Mouse (Mus musculus) myocyte (in vitro differentiated cells): ENCODE measurements around the gene Zfp763.

Experiments used
- CEBPB ChIP-seq: IDR thresholded peaks from 2 replicates; pipeline ENCODE4 v1.6.1; 2011; ENCODE audit warnings: mild to moderate bottlenecking, moderate library complexity; ENCODE audit not compliant: poor library complexity, insufficient read depth, severe bottlenecking
- MYOD1 ChIP-seq, 3 experiments: IDR thresholded peaks; one replicate each; pipeline ENCODE4 v1.6.1; 2011; ENCODE audit warnings: control low read depth in 2 of 3, low read depth in 2 of 3, mild to moderate bottlenecking in 2 of 3, moderate library complexity in 1 of 3; ENCODE audit not compliant: insufficient read length in 2 of 3, control insufficient read depth in 1 of 3
- MYOG ChIP-seq, 3 experiments: IDR thresholded peaks; one replicate each; pipeline ENCODE4 v1.6.1; 2011; ENCODE audit warnings: control low read depth in 2 of 3, low read depth in 2 of 3, mild to moderate bottlenecking in 2 of 3; ENCODE audit not compliant: insufficient read length in 2 of 3, control insufficient read depth in 1 of 3, insufficient read depth in 1 of 3
- POLR2A ChIP-seq: IDR thresholded peaks from one replicate; pipeline ENCODE4 v1.6.1; 2011; ENCODE audit warnings: low read depth, mild to moderate bottlenecking, control low read depth, moderate library complexity; ENCODE audit not compliant: insufficient read length
- POLR2AphosphoS2 ChIP-seq: IDR thresholded peaks from one replicate; pipeline ENCODE4 v1.6.1; 2011; ENCODE audit warnings: low read depth, control low read depth; ENCODE audit not compliant: insufficient read length
- REST ChIP-seq: IDR thresholded peaks from one replicate; pipeline ENCODE4 v1.6.1; 2011; ENCODE audit warnings: mild to moderate bottlenecking, control low read depth, moderate library complexity; ENCODE audit not compliant: insufficient read depth, insufficient read length
- SRF ChIP-seq: IDR thresholded peaks from one replicate; pipeline ENCODE4 v1.6.1; 2011; ENCODE audit warnings: low read depth; ENCODE audit not compliant: control insufficient read depth, insufficient read length

- TF ChIP-seq REST, result no peak
- no peak for TF ChIP-seq POLR2A
- TF ChIP-seq POLR2AphosphoS2, result no peak
- no peak for TF ChIP-seq SRF
- no peak for TF ChIP-seq MYOG (IDR thresholded peaks at IDR 0.05; ENCODE audit: control insufficient read depth in 1 of 3, insufficient read depth in 1 of 3, insufficient read length in 2 of 3, low read depth in 2 of 3)
- no peak for TF ChIP-seq CEBPB
- TF ChIP-seq MYOD1 (IDR thresholded peaks at IDR 0.05; ENCODE audit: control insufficient read depth in 1 of 3, insufficient read length in 2 of 3, low read depth in 2 of 3), result no peak
These were observed 24.9 kb downstream of the Zfp763 start for GRCm38 (mm10) chr17:33008337-33008736.
